Mouse (Mus musculus) CD8-positive naive resting alpha-beta T cell, adult 57 days (primary cell): Measurements from ENCODE around the gene Tmem168. TPM values are rescaled to one million over a fixed set of nuclear protein-coding genes. Genes with fewer than 3 reads are reported as not detected.

Experiments used
- total RNA-seq: library from RNA; stranded (reverse); gene quantifications from one replicate; pipeline ENCODE4 v1.2.4, GENCODE M21; 2023

The Tmem168 gene
- total RNA-seq: 48.7 TPM

DNA sequence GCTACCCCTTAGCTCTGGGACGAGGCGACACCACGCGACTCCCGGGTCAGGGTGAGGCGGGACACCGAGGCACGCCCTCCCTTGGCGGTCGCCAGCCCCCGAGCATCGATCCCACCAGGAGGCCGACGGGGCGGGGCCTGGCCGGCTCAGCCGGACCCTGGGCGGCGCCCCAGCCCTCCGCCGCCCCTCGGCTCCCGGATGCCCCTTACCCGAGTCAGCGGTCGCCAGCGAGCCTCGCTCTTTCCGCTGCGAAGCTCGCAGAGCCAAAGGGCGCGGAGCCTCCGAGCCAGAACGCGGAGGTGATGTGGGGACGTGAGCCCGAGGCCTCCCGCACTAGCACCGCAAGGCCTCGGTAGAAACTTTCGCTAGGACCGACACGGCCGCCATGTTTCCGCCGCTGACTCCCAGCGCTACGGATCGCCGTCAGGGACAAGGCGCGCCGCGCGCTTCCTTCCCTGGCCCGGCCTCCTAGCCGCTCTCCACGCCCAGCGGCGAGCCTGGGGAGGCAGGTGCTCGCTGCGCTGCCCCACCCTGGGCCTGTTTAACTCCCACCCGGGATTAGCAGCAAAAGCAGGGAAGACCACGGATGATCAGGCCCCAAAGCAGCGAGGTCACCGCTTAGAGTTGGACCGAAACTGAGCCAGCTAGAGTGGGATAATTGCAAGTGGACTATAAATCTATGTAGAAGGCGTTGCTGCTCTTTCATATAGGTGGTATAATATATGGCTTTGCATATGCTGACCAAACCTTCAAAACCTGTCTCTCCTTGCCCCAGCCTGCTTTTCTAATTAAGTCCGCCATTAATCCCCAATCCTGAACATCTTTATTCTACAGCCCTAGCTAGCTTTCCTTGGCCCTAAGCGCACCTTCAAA is at the start of gene Tmem168:
TSS of gene Tmem168 (minus strand) at position 480 of the 873 bp plus-strand sequence.

Other genes starting within 250 kb of the Tmem168 start
- gene Bmt2, start 69.9 kb upstream of the Tmem168 start, total RNA-seq: 23.3 TPM
- 0.21 TPM for gene Gpr85, start 231.8 kb upstream of the Tmem168 start, total RNA-seq